Mouse (Mus musculus): ENCODE measurements around the gene Xk. TPM values are rescaled to one million over a fixed set of nuclear protein-coding genes. Genes with fewer than 3 reads are reported as not detected.

The Xk gene
- 1 to 10 TPM; 2.5 to 9.3 TPM for polyA plus RNA-seq (2017; shearing (Covaris generic))

DNA sequence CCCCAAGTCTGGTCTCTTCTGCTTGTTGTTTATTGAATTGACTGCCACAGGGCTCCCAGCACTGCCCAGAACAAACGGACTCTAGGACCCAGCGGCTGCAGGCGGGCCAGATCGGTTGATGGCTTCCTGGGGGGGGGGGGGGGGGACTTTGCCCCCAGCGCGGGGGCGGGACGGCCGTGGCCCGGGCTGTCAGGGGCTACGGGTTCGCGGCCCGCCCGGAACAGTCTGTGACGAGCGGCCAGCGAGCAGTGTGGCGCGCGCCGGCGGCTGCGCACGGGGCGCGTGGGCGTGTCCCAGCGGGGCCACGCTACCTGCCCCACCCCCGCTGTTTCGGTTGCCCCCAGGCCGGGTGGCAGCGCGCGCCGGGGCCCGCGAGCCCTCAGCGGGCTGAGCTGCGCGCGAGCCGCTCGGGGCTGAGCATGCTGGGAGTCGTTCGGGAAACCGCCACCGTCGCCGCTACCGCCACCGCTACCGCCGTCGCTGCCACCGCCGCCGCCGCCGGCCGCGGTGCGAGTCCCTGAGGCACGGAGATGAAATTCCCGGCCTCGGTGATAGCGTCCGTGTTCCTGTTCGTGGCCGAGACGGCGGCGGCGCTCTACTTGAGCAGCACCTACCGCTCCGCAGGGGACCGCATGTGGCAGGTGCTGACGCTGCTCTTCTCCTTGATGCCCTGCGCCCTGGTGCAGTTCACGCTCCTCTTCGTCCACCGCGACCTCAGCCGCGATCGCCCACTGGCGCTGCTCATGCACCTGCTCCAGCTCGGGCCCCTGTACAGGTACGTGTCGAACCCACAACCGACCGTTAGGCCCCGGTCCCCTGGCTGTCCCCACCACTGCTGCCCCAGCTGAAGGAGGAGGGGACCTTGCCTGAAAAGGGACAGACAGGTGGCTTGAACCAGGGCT, at the start of gene Xk:
Xk (plus strand) TSS at position 297 of the 902 bp plus-strand sequence.

DNA sequence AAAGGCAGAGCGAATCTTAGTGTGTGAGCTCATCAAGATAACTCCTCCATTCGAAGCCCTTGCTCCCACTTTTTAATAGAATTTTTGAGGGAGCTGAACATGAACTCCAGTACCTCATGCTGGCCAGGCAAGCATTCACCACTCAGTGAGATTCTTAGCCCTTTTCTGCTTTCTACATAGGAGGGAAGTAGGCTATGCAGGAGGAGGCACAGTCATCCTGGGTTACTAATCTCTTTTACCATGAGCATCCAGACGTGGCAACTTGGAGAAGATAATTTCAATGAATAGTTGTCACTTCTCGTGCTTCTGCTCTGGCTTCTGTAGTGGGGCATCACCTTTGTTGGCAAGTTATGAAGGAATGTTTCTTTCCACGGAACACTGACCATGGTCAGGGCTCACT, 15.8 kb upstream of the Xk start, which contains the start of gene Gm14862:
Gm14862 (minus strand) TSS at position 134 of the 400 bp plus-strand sequence.

GRCm38 (mm10) chrX:9283464-9283863, 10.9 kb downstream of the Xk start, which contains the start of gene H2al1m:
Gene H2al1m, plus strand, starts transcription at chrX:9283764.

GRCm38 (mm10) chrX:9350327-9350726, 77.8 kb downstream of the Xk start, which contains the start of gene H2al1k:
Gene H2al1k, plus strand, starts transcription at chrX:9350627.

Other genes with a start within 250 kb of the Xk start
- not detected for gene Fthl17e, start 239.3 kb upstream of the Xk start, polyA plus RNA-seq (2017; shearing (Covaris generic))
- gene Fthl17f, start 209.7 kb upstream of the Xk start, polyA plus RNA-seq (2017; shearing (Covaris generic)), result not detected
- not detected for gene 4930402K13Rik, start 168.2 kb upstream of the Xk start, polyA plus RNA-seq (2017; shearing (Covaris generic))
- gene Lancl3, start 72.9 kb upstream of the Xk start, polyA plus RNA-seq (2017; shearing (Covaris generic)), result 1 to 10 TPM in 1 of 2 experiments, under 1 TPM in 1; 0.66 to 1.0 TPM
- not detected for gene Gm14862, start 15.9 kb upstream of the Xk start, polyA plus RNA-seq (2017; shearing (Covaris generic))
- gene H2al1m, start 11.0 kb downstream of the Xk start, polyA plus RNA-seq (2017; shearing (Covaris generic)), result under 1 TPM in 1 of 2 experiments, not detected in 1; 0.57 TPM
- gene H2al1k, start 77.9 kb downstream of the Xk start, polyA plus RNA-seq (2017; shearing (Covaris generic)), result under 1 TPM in 1 of 2 experiments, not detected in 1; 0.54 TPM
- gene Cybb, start 215.0 kb downstream of the Xk start, polyA plus RNA-seq (2017; shearing (Covaris generic)), result 10 to 100 TPM; 13.3 to 38.5 TPM